Mouse (Mus musculus) forebrain, postnatal 0 days (tissue): Measurements from ENCODE around the gene Fchsd2. TPM values are rescaled to one million over a fixed set of nuclear protein-coding genes. Genes with fewer than 3 reads are reported as not detected.

Source experiments
- ATAC-seq: fragments of 200-750 bp; cut with Nextera tagmentation; 2 replicates; pipeline ENCODE4 v1.8.0; 2017; ENCODE audit warnings: mild to moderate bottlenecking, moderate library complexity
- DNase-seq: peaks from one replicate; pipeline ENCODE4 v3.0.0-alpha.2; 2015
- H3K27ac ChIP-seq: fragments of 300-500 bp; sonication (generic); 2 replicates; pipeline ENCODE4 v1.5.1; 2014; ENCODE audit warnings: low read depth, mild to moderate bottlenecking, antibody characterized with exemption, low read length, moderate library complexity, mixed read lengths
- H3K27me3 ChIP-seq: fragments of 300-500 bp; sonication (generic); 2 replicates; pipeline ENCODE4 v1.6.1; 2014; ENCODE audit warnings: mild to moderate bottlenecking, low read length, mixed read lengths; ENCODE audit not compliant: insufficient read depth
- H3K36me3 ChIP-seq: fragments of 300-500 bp; sonication (generic); 2 replicates; pipeline ENCODE4 v1.6.1; 2014; ENCODE audit warnings: mild to moderate bottlenecking, moderate library complexity; ENCODE audit not compliant: insufficient read depth
- H3K4me1 ChIP-seq: fragments of 300-500 bp; sonication (generic); 2 replicates; pipeline ENCODE4 v1.6.1; 2014; ENCODE audit warnings: antibody characterized with exemption; ENCODE audit not compliant: insufficient read depth
- H3K4me2 ChIP-seq: fragments of 300-500 bp; sonication (generic); 2 replicates; pipeline ENCODE4 v1.6.1; 2014; ENCODE audit warnings: low read depth, mild to moderate bottlenecking, moderate library complexity
- H3K4me3 ChIP-seq: fragments of 300-500 bp; sonication (generic); 2 replicates; pipeline ENCODE4 v1.5.1; 2014; ENCODE audit warnings: low read depth, low read length, mixed read lengths
- H3K9ac ChIP-seq: fragments of 300-500 bp; sonication (generic); 2 replicates; pipeline ENCODE4 v1.6.1; 2014; ENCODE audit warnings: mild to moderate bottlenecking
- H3K9me3 ChIP-seq: fragments of 300-500 bp; sonication (generic); 2 replicates; pipeline ENCODE4 v1.6.1; 2016; ENCODE audit warnings: low read length
- CTCF ChIP-seq: sonication (generic); IDR thresholded peaks from 2 replicates; pipeline ENCODE4 v1.5.1; 2016; ENCODE audit warnings: antibody characterized with exemption, control low read depth, low read depth
- WGBS: fragments of 180-500 bp; shearing (Covaris S2); extraction: QIAGEN DNeasy Blood & Tissue Kit; methylation state at CpG from one replicate; pipeline ENCODE4 v1.1.7; 2014; 5-methylcytosine and 5-hydroxymethylcytosine counted together
- polyA plus RNA-seq: library from polyadenylated mRNA; unstranded; fragments of >200 nt; fragmentation: Nextera tagmentation; extraction: Ambion mirVana; gene quantifications from 2 replicates; pipeline ENCODE4 v1.2.1, GENCODE M21; 2015
- total RNA-seq: library from RNA; depleted of rRNA; stranded (reverse); fragments of >200 nt; gene quantifications from 2 replicates; pipeline ENCODE4 v1.2.3, GENCODE M21; 2014

Fchsd2 gene
- total and polyA plus RNA-seq, 2 experiments from 2014 or later, result 36.3 to 66.8 TPM

- Histone ChIP-seq H3K9ac (no peak overlapping the region), H3K36me3 (peaks cover 18% of the 10 kb centered on the region), H3K27me3 (no peaks in the 10 kb centered on the region), H3K9me3 (no peaks in the 10 kb centered on the region), H3K4me3 (no peak overlapping the region), H3K27ac (no peak overlapping the region), H3K4me1 (peaks cover 9% of the 10 kb centered on the region; the same call in 1 of the 2 replicates), H3K4me2 (no peak overlapping the region)
- no peak for TF ChIP-seq CTCF
- 94% methylated on average over 1 of the region's 1 CpGs for WGBS
- DNase-seq, result no peak
- ATAC-seq, result no peak
Measured at GRCm38 (mm10) chr7:101292696-101293095, 200.0 kb downstream of the Fchsd2 start.

GRCm38 (mm10) chr7:101293138-101293537 is 200.5 kb downstream of the Fchsd2 start:
- Histone ChIP-seq H3K9ac (no peak overlapping the region), H3K9me3 (no peaks in the 10 kb centered on the region), H3K36me3 (peaks cover 13% of the 10 kb centered on the region), H3K27me3 (no peaks in the 10 kb centered on the region), H3K4me3 (no peak overlapping the region), H3K27ac (no peak overlapping the region), H3K4me2 (no peak overlapping the region), H3K4me1 (peaks cover 9% of the 10 kb centered on the region; the same call in 1 of the 2 replicates)
- no peak for TF ChIP-seq CTCF
- DNase-seq, result no peak
- no peak for ATAC-seq
- WGBS, result 70% methylated on average over 4 of the region's 4 CpGs

- TF ChIP-seq CTCF, result no peak
- no peak overlapping the region for H3K4me3 ChIP-seq
- H3K9ac ChIP-seq, result no peak overlapping the region
- DNase-seq, result no peak
- WGBS, result 62% methylated on average over 4 of the region's 4 CpGs
- H3K27ac ChIP-seq, result no peak overlapping the region
- peaks cover 9% of the 10 kb centered on the region; the same call in 1 of the 2 replicates for H3K4me1 ChIP-seq
- no peak overlapping the region for H3K4me2 ChIP-seq
- H3K36me3 ChIP-seq, result peaks cover 12% of the 10 kb centered on the region
- no peaks in the 10 kb centered on the region for H3K9me3 ChIP-seq
- no peak for ATAC-seq
- H3K27me3 ChIP-seq, result no peaks in the 10 kb centered on the region
Measured at GRCm38 (mm10) chr7:101293611-101294010, 200.9 kb downstream of the Fchsd2 start.

GRCm38 (mm10) chr7:101295438-101295837 is 202.8 kb downstream of the Fchsd2 start:
- no peak overlapping the region for H3K4me3 ChIP-seq
- ATAC-seq, result no peak

GRCm38 (mm10) chr7:101296252-101297022 is 203.8 kb downstream of the Fchsd2 start:
- Histone ChIP-seq H3K4me2 (peak overlapping the region; percentile 68), H3K4me3 (peak overlapping the region; percentile 47), H3K9ac (peak overlapping the region; percentile 51), H3K27me3 (no peaks in the 10 kb centered on the region), H3K36me3 (no peaks in the 10 kb centered on the region), H3K4me1 (peaks cover 9% of the 10 kb centered on the region; the same call in 1 of the 2 replicates), H3K9me3 (no peaks in the 10 kb centered on the region), H3K27ac (peak overlapping the region; percentile 62)
- WGBS, result 10% methylated on average over 35 of the region's 35 CpGs
- DNase-seq, result peak; percentile 96
- ATAC-seq, result peak; percentile 97
- peak; percentile 75 for TF ChIP-seq CTCF

More at GRCm38 (mm10) chr7:101295438-101295837, 202.8 kb downstream of the Fchsd2 start:
- no peak for DNase-seq
- WGBS, result 57% methylated on average over 1 of the region's 1 CpGs
- Histone ChIP-seq H3K27ac (no peak overlapping the region), H3K4me1 (peaks cover 9% of the 10 kb centered on the region; the same call in 1 of the 2 replicates), H3K27me3 (no peaks in the 10 kb centered on the region), H3K9ac (no peak overlapping the region), H3K36me3 (peaks cover 3% of the 10 kb centered on the region), H3K4me2 (no peak overlapping the region), H3K9me3 (no peaks in the 10 kb centered on the region)
- TF ChIP-seq CTCF, result no peak

- Histone ChIP-seq H3K4me2 (peak overlapping the region; percentile 68), H3K9me3 (no peaks in the 10 kb centered on the region), H3K36me3 (no peaks in the 10 kb centered on the region), H3K4me1 (peaks cover 9% of the 10 kb centered on the region; the same call in 1 of the 2 replicates), H3K4me3 (peak overlapping the region; percentile 47), H3K27ac (peak overlapping the region; percentile 62), H3K9ac (peak overlapping the region; percentile 51), H3K27me3 (no peaks in the 10 kb centered on the region)
- DNase-seq (no peak), ATAC-seq (no peak)
- TF ChIP-seq CTCF, result no peak
- WGBS, result 24% methylated on average over 8 of the region's 8 CpGs
Measured at GRCm38 (mm10) chr7:101297023-101297405, 204.4 kb downstream of the Fchsd2 start.

- Histone ChIP-seq H3K9me3 (no peaks in the 10 kb centered on the region), H3K4me2 (no peak overlapping the region), H3K4me1 (peaks cover 9% of the 10 kb centered on the region; the same call in 1 of the 2 replicates), H3K27me3 (no peaks in the 10 kb centered on the region), H3K27ac (no peak overlapping the region), H3K4me3 (no peak overlapping the region), H3K9ac (no peak overlapping the region), H3K36me3 (no peaks in the 10 kb centered on the region)
- DNase-seq (no peak), ATAC-seq (no peak)
- 91% methylated on average over 3 of the region's 3 CpGs for WGBS
- no peak for TF ChIP-seq CTCF
Measured at GRCm38 (mm10) chr7:101298375-101298774, 205.7 kb downstream of the Fchsd2 start.
